Mouse (Mus musculus) myocyte (in vitro differentiated cells): ENCODE results near the gene Wdr54. TPM values are rescaled to one million over a fixed set of nuclear protein-coding genes. Genes with fewer than 3 reads are reported as not detected.

Experiments
- H3K27me3 ChIP-seq: one replicate; pipeline ENCODE4 v1.6.1; 2011; ENCODE audit not compliant: control insufficient read depth, insufficient read depth, insufficient read length
- H3K36me3 ChIP-seq: one replicate; pipeline ENCODE4 v1.6.1; 2011; ENCODE audit not compliant: control insufficient read depth, insufficient read depth
- H3K4me2 ChIP-seq: one replicate; pipeline ENCODE4 v1.6.1; 2011; ENCODE audit warnings: low read depth, control low read depth
- H3K4me3 ChIP-seq: one replicate; pipeline ENCODE4 v1.5.1; 2011; ENCODE audit warnings: mild to moderate bottlenecking, control low read depth, moderate library complexity
- H3K79me2 ChIP-seq: one replicate; pipeline ENCODE4 v1.6.1; 2011; ENCODE audit not compliant: control insufficient read depth, insufficient read depth
- H3ac ChIP-seq: one replicate; pipeline ENCODE4 v1.6.1; 2011; ENCODE audit not compliant: control insufficient read depth, insufficient read length
- CEBPB ChIP-seq: IDR thresholded peaks from 2 replicates; pipeline ENCODE4 v1.6.1; 2011; ENCODE audit warnings: mild to moderate bottlenecking, moderate library complexity; ENCODE audit not compliant: poor library complexity, insufficient read depth, severe bottlenecking
- E2F4 ChIP-seq: IDR thresholded peaks from one replicate; pipeline ENCODE4 v1.6.1; 2011; ENCODE audit warnings: mild to moderate bottlenecking, control low read depth, moderate library complexity; ENCODE audit not compliant: insufficient read depth
- MAX ChIP-seq: IDR thresholded peaks from one replicate; pipeline ENCODE4 v1.6.1; 2011; ENCODE audit warnings: low read depth, mild to moderate bottlenecking, control low read depth
- MYOD1 ChIP-seq, 3 experiments: IDR thresholded peaks; one replicate each; pipeline ENCODE4 v1.6.1; 2011; ENCODE audit warnings: control low read depth in 2 of 3, low read depth in 2 of 3, mild to moderate bottlenecking in 2 of 3, moderate library complexity in 1 of 3; ENCODE audit not compliant: insufficient read length in 2 of 3, control insufficient read depth in 1 of 3
- MYOG ChIP-seq, 3 experiments: IDR thresholded peaks; one replicate each; pipeline ENCODE4 v1.6.1; 2011; ENCODE audit warnings: control low read depth in 2 of 3, low read depth in 2 of 3, mild to moderate bottlenecking in 2 of 3; ENCODE audit not compliant: insufficient read length in 2 of 3, control insufficient read depth in 1 of 3, insufficient read depth in 1 of 3
- POLR2A ChIP-seq: IDR thresholded peaks from one replicate; pipeline ENCODE4 v1.6.1; 2011; ENCODE audit warnings: low read depth, mild to moderate bottlenecking, control low read depth, moderate library complexity; ENCODE audit not compliant: insufficient read length
- POLR2AphosphoS2 ChIP-seq: IDR thresholded peaks from one replicate; pipeline ENCODE4 v1.6.1; 2011; ENCODE audit warnings: low read depth, control low read depth; ENCODE audit not compliant: insufficient read length
- REST ChIP-seq: IDR thresholded peaks from one replicate; pipeline ENCODE4 v1.6.1; 2011; ENCODE audit warnings: mild to moderate bottlenecking, control low read depth, moderate library complexity; ENCODE audit not compliant: insufficient read depth, insufficient read length
- SRF ChIP-seq: IDR thresholded peaks from one replicate; pipeline ENCODE4 v1.6.1; 2011; ENCODE audit warnings: low read depth; ENCODE audit not compliant: control insufficient read depth, insufficient read length
- TCF12 ChIP-seq: IDR thresholded peaks from one replicate; pipeline ENCODE4 v1.6.1; 2011; ENCODE audit warnings: mild to moderate bottlenecking, control low read depth; ENCODE audit not compliant: poor library complexity, insufficient read depth, severe bottlenecking
- TCF3 ChIP-seq: IDR thresholded peaks from one replicate; pipeline ENCODE4 v1.6.1; 2011; ENCODE audit warnings: low read depth, control low read depth; ENCODE audit not compliant: insufficient read length
- USF1 ChIP-seq: IDR thresholded peaks from one replicate; pipeline ENCODE4 v1.6.1; 2011; ENCODE audit warnings: low read depth, mild to moderate bottlenecking, control low read depth, moderate library complexity
- polyA plus RNA-seq: library from polyadenylated mRNA; unstranded; fragments of >200 nt; fragmentation: generic; extraction: Trizol; gene quantifications from one replicate; pipeline ENCODE4 v1.2.1, GENCODE M21; 2012; ENCODE audit warnings: missing spikeins

Wdr54 gene
- polyA plus RNA-seq, 1 experiment, result 12.3 TPM

DNA sequence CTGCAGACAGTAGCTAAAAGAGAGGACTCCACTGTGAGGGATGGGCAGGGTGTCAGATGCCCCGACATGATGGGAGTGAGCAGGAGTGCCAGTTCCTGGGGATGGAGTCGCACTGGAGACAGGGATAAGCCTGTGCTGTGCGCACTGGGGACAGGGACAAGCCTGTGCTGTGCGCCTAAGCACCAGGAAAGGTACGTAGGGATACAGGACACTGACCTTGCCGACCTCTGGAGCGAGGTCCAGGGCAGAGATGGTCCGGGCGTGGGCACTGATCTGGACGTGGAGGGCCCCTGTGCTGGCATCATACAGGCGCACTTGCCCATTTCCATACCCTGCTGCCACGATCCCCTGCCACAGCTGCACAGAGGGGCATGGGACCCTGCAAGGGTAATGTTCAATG lies 3.2 kb downstream of the Wdr54 start:
- peaks cover 9% of the 10 kb centered on the region for H3K36me3 ChIP-seq
- TF ChIP-seq TCF3 (no peak), POLR2A (peak; percentile 25), POLR2AphosphoS2 (peak; percentile 81)

GRCm38 (mm10) chr6:83151721-83152120 lies 4.5 kb downstream of the Wdr54 start:
- Histone ChIP-seq H3K4me2 (no peak overlapping the region), H3K79me2 (no peaks in the 10 kb centered on the region), H3K36me3 (peaks cover 10% of the 10 kb centered on the region), H3ac (no peak overlapping the region), H3K27me3 (no peaks in the 10 kb centered on the region), H3K4me3 (no peak overlapping the region)
- TF ChIP-seq MYOD1 (IDR thresholded peaks at IDR 0.05; ENCODE audit: control insufficient read depth in 1 of 3, insufficient read length in 2 of 3, low read depth in 2 of 3) (no peak), TCF3 (no peak), MYOG (IDR thresholded peaks at IDR 0.05; ENCODE audit: control insufficient read depth in 1 of 3, insufficient read depth in 1 of 3, insufficient read length in 2 of 3, low read depth in 2 of 3) (no peak), MAX (no peak), SRF (no peak), POLR2A (no peak), POLR2AphosphoS2 (no peak), REST (no peak), E2F4 (no peak), USF1 (no peak), TCF12 (no peak), CEBPB (no peak)

More for the DNA sequence above, 3.2 kb downstream of the Wdr54 start:
- Histone ChIP-seq H3K4me3 (no peak overlapping the region), H3K79me2 (no peaks in the 10 kb centered on the region), H3ac (no peak overlapping the region), H3K4me2 (no peak overlapping the region), H3K27me3 (no peaks in the 10 kb centered on the region)

DNA sequence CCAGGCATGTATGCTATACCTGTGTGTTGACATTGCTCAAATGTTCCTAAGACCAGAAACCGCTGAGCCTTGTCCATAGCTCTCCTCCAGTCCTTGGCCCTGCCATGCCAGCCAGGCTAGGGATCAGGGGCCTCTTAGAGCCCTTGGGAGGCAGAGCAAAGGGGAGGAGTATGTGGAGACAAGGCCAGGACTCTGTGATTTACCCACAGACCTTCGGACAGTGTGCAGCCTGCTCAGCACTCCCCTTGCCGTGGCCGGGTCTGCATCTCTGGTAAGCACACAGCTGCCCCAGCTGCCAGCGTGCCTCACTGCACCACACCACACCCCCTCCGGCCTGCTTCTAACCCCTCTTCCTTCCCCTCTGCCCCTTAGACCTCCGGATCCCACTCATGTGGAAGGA lies 8.9 kb downstream of the Wdr54 start:
- H3ac ChIP-seq, result no peak overlapping the region
- TF ChIP-seq POLR2A (no peak), TCF3 (no peak)
- H3K27me3 ChIP-seq, result no peaks in the 10 kb centered on the region
- H3K4me3 ChIP-seq, result no peak overlapping the region
- peaks cover 17% of the 10 kb centered on the region for H3K79me2 ChIP-seq
- peaks cover 12% of the 10 kb centered on the region for H3K36me3 ChIP-seq
- H3K4me2 ChIP-seq, result no peak overlapping the region

- peaks cover 25% of the 10 kb centered on the region for H3K79me2 ChIP-seq
- H3K4me2 ChIP-seq, result peak overlapping the region; percentile 18
- no peak overlapping the region for H3K4me3 ChIP-seq
- no peak overlapping the region for H3ac ChIP-seq
- H3K36me3 ChIP-seq, result peaks cover 8% of the 10 kb centered on the region
- no peaks in the 10 kb centered on the region for H3K27me3 ChIP-seq
- TF ChIP-seq CEBPB (no peak), TCF3 (no peak), MYOG (IDR thresholded peaks at IDR 0.05; ENCODE audit: control insufficient read depth in 1 of 3, insufficient read depth in 1 of 3, insufficient read length in 2 of 3, low read depth in 2 of 3) (no peak), REST (no peak), POLR2AphosphoS2 (no peak), MAX (no peak), POLR2A (no peak)
These were observed 10.4 kb downstream of the Wdr54 start for GRCm38 (mm10) chr6:83145805-83146204.

DNA sequence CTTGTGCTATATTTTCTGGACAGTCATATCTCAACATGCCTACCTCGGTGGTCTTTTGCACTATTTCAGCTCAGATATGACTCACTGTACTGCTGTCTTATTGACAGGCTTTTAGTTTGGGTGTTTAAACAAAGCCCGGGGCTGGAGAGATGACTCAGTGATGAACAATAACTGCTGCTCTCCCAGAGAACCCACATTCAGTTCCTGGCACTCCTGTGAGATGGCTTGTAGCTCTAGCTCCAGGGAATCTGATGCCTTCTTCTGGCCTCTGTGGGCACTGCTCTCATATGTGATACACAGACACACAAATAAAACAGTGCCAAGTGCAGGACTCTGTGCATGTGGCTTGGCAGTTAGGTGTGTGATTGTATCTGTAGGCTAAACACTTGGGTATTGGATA lies 11.0 kb downstream of the Wdr54 start:
- H3K79me2 ChIP-seq, result peaks cover 31% of the 10 kb centered on the region
- no peak overlapping the region for H3K4me3 ChIP-seq
- H3K4me2 ChIP-seq, result peak overlapping the region; percentile 31
- peaks cover 8% of the 10 kb centered on the region for H3K36me3 ChIP-seq
- H3ac ChIP-seq, result no peak overlapping the region
- TF ChIP-seq MYOD1 (IDR thresholded peaks at IDR 0.05; ENCODE audit: control insufficient read depth in 1 of 3, insufficient read length in 2 of 3, low read depth in 2 of 3), result no peak
- no peak for TF ChIP-seq CEBPB
- no peak for TF ChIP-seq POLR2A
- no peak for TF ChIP-seq USF1
- TF ChIP-seq POLR2AphosphoS2, result no peak
- TF ChIP-seq REST, result no peak
- TF ChIP-seq MYOG (IDR thresholded peaks at IDR 0.05; ENCODE audit: control insufficient read depth in 1 of 3, insufficient read depth in 1 of 3, insufficient read length in 2 of 3, low read depth in 2 of 3), result no peak
- no peak for TF ChIP-seq TCF3
- no peak for TF ChIP-seq MAX
- TF ChIP-seq SRF, result no peak
- no peak for TF ChIP-seq TCF12
- TF ChIP-seq E2F4, result no peak
- no peaks in the 10 kb centered on the region for H3K27me3 ChIP-seq
